Mouse (Mus musculus) ZHBTc4 (cell line): ENCODE results near the gene Pon2.

Experiments used
- DNase-seq: peaks from one replicate; pipeline ENCODE4 v3.0.0-alpha.2; 2011; ENCODE audit warnings: low read depth, low spot score

Pon2 gene

GRCm38 (mm10) chr6:5292841-5293240 is 5.4 kb downstream of the Pon2 start:
- no peak for DNase-seq

- no peak for DNase-seq
These were observed 6.8 kb downstream of the Pon2 start for GRCm38 (mm10) chr6:5291450-5291849.

GRCm38 (mm10) chr6:5287919-5288318 is 10.3 kb downstream of the Pon2 start:
- DNase-seq = no peak

- DNase-seq = no peak
These were observed 10.9 kb downstream of the Pon2 start for GRCm38 (mm10) chr6:5287392-5287791.

- DNase-seq = no peak
These were observed 15.8 kb downstream of the Pon2 start for GRCm38 (mm10) chr6:5282418-5282817.

DNA sequence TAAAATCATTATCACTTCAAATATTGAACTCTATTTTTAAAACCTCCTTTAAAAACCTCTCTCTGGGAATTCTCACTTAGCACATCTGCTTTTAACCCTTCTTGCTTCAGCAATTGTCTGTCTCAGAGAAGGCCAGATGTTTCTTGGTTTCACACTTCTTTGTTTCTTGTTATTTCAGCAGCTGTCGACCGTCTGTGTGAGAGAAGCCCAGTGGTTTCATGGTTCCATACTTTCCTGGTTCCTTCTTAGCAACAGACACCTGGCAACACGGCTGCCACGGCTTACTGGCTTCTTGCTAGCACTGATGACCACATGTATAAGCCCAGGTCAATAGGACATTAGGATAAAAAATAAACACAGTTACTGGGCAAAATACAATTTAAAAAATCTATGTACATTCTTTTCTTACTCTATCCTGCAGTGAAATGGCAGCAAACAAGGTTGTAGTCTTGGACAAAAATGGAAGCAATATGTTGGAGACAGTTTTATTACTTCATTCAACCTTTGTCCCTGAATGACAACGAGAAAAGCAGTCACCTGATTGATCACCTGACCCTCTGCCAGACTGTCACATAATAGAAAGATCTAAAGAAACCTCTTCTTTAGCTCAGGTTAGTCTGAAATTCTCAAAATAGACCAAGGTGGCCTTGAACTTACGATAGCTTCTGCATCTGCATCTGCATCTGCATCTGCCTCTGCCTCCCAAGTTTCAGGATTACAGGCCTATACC is 17.5 kb downstream of the Pon2 start:
- DNase-seq = no peak

- DNase-seq = no peak
These were observed 20.3 kb downstream of the Pon2 start for GRCm38 (mm10) chr6:5277972-5278371.

DNA sequence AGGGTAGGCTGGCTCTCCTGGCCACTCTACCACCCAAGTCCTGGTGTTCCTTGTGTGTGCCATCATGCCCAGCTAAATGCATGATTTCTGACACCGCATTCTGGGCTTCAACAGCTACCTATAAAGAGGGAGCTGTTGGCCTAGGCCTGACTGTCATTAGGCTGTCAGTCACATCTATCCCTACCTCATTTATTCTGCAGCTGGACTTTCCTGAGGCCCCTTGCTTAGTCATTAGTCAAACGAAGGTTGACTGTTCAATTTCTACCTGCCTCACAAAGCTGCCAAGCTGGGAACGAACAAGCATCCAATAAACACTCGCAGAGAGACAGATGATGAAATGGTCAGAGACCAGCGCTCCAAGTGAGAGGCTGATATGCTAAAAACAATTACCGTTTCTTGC is 28.6 kb downstream of the Pon2 start:
- DNase-seq = no peak

DNA sequence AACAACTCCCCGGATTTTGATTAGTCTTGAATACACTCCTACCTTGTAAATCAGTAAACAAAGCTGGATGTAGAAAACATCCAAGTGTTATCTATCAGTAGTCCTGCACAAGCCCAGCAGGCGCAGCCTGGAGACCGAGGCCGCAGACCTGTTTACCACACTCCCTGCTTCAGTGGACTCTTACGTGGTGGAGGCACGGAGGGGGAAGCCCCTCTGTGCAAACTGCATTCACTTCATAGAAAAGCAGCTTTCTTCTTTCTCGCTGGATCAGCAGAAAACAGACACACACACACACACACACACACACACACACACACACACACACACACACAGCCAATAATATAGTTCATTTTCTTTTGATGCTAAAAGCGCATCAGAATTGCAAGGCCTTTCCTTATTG is 33.5 kb downstream of the Pon2 start:
- DNase-seq = no peak

- DNase-seq = no peak
These were observed 34.8 kb downstream of the Pon2 start for GRCm38 (mm10) chr6:5263250-5263999.

DNA sequence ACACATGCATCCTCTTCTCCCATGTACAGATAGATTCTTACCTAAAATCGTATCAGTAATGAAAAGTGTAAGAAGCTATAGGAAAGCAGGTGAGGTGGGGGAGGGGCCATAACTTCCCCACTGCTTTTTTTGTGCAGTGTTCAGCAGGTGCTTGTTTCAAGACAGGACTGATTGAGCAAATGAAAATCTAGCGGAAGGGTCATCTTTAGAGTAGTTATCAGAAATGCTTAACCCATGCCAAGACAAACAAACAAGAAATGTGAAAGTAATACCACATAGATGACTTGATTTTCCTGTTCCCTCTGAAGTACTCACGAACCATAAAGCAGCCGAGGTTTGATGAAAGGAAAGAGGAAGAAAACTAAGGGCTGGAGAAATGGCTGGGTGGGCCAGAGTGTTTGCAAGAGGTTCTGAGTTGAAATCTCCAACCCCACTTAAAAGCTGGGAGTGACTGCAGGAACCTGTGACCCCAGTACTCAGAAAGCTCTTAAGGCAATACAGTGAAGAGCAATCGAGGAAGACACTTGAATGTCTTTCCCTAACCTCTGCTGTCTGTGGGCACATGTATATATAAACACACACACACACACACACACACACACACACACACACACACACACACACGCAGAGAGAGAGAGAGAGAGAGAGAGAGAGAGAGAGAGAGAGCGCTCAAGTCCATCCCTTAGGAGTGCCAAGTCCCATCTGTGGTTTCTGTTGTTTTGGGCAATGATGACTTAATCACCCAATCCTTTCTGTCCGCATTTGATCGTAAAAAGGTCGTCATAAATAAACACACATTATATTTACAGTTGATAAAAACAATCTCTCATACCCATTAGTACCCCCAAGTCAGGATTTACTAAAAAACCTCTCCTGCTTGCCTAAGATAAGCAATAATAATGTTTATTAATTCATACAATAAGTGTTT is 35.7 kb downstream of the Pon2 start:
- DNase-seq = no peak

DNA sequence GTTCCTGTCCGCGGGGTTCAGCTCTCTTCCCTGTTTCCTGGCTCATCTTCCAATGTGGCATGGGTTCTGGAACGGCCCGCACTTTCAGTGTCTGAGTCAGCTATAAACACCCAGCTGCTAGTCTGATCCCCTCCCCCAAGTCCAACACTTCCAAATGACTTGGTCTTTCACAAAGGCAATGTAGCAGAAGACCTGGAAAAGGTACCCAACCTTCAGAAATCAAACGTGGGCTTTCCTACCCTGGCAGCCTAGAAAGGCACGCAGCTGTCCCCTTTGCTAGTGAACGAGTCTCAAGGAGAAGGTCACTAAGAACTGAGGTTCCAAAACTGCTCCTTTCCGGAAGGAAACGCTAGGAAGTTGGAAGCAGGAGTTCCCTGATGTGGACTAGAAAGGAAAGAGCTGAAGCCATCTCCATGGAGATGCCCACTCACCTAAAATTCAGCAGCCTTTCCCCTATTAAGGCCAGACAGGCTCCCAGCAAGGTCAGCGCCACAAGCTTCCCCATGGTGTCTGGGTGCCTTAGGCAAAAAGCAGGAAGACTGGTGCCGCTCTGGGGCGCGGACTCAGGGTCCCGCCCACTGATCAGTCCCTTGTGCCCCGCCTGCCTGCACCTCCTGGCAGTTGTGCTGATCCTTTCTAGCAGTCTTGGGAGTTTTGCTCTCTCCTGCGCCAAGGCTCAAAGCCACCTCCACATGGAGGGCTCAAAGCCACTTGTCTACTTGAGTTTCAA is 42.4 kb downstream of the Pon2 start, which contains the start of gene Pon3:
Pon3 (minus strand) TSS at position 565 of the 730 bp plus-strand sequence.
- DNase-seq = peak; percentile 91

DNA sequence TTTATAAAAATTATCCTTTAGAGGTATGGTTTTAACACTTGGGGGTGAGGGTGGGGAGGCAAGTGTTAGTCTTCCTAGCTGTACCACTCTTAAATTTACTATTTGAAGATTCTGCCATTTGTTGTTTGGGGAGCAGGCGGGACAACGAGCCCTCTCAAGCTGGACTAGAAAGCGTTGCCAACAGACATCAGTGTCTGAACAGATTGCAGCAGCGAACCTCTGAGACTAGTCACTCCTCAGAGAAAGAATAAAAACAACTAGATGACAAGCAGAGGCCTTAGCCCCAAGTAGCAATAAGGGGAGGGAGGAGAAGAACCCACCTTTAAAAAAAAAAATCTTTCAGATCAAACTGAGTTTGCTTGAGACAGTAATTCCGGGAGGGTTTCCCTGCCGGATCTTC is 43.0 kb downstream of the Pon2 start:
- DNase-seq = no peak

GRCm38 (mm10) chr6:5254869-5255268 is 43.4 kb downstream of the Pon2 start:
- no peak for DNase-seq

DNA sequence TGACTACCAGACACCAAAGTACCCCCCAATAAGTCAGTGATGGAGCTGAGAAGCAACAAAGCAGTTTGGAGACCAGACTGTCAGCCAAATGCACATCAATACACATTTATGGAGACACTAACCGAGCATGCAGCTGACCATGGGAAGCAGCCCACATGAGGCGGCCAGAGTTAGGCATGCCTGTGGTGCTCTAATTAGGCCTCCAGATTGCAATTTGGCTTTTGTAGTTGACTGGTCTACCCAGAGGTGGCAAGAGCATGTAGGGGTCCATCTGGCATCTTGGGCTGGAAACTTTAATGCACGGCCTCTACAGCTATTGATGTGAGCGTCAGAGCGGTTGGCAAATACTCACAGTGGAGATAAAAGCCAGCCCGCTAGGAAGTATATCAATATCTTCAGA is 52.3 kb downstream of the Pon2 start:
- no peak for DNase-seq

DNA sequence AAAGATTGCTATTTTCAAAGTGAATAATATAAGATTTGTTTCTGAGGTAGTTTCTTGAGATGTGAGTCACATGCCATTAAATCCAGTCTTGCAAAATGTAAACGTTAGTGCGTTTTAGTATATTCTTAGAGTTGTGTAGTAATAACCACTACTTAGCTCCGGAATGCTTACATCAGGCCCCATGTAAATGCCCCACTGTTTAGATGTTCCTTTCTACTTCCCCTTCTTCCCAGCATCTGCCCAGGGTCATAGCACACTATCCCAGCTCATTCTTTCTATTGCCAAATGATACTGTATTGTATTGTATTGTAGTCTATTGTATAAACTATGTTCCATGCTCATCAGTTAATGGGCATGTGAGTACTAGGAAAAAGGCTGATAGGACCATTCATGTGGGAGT is 59.5 kb downstream of the Pon2 start:
- no peak for DNase-seq

- DNase-seq = no peak
These were observed 60.7 kb downstream of the Pon2 start for GRCm38 (mm10) chr6:5237510-5237909.

DNA sequence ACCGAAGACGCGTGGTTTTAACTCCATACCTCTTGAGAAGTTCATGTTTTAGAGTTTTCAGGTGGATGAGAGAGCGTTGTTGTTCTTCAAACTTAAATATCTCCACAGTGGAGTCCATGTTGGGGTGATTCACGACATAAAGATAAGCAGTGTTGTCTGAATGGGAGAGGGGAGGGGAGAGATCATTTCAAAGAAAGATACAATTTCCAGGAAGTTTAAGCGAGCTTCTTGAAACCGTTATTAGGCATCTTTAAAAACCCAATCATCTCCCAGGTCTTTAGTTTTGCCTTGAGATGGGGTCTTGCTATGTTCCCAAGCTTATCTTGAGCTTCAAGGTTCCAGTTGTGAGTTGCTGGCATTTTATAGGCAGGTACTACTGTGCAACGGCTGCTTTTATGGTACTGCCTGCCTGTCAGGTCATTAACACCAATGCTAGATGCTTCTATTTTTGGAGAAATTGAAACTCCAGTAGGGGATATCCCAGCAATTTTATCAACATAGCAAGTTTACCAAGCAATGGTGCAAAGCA is 61.3 kb downstream of the Pon2 start:
- DNase-seq = no peak

- no peak for DNase-seq
These were observed 63.7 kb downstream of the Pon2 start for GRCm38 (mm10) chr6:5234563-5234962.

DNA sequence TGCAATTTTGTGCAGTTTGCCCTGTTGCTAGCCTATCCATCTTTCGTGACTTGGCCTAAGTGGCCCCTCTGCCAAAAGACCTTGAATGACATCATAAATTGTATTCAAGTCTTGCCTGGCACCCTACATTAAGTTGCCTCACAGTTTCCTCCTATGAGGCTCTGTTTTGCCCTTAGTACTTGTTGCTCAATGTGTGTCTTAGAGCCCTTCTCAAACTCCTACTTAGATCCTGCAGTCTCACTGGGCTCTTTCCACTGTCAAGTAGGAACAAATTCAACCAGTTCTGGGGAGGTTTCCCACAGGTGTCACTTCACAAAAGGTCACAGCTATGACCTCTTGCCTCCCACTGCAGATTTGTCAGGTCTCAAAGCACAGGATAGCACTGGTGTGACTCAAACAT is 64.4 kb downstream of the Pon2 start:
- DNase-seq = no peak

DNA sequence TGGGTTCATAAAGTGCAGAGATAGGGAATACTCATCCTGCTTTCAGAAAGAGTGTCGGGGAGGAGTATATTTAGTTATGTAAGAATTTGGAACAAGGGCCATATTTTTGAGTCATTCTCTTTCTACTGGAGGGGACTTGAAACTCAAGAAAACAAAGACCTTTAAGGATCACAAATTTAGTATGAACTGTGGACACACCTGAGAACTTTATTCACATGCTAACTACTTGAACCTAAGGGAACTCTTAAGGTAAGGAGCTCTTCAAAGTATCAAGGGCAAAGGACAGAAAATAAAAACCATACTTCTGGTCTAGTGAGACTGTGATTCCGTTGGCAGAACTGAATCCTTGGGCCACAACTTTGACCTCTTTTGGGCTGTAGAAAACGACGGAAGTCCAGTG is 66.2 kb downstream of the Pon2 start:
- DNase-seq = no peak
